Mouse (Mus musculus) spleen, postnatal 10 days (tissue): ENCODE data around the gene Tbck.
A peak's percentile ranks its signal among the peaks of the same experiment; 100 is the strongest.

Experiments used
- DNase-seq, 2 experiments: peaks; one replicate each; pipeline ENCODE4 v3.0.0; 2021 to 2022; ENCODE audit warnings: low spot score in 2 of 2

Tbck gene

DNA sequence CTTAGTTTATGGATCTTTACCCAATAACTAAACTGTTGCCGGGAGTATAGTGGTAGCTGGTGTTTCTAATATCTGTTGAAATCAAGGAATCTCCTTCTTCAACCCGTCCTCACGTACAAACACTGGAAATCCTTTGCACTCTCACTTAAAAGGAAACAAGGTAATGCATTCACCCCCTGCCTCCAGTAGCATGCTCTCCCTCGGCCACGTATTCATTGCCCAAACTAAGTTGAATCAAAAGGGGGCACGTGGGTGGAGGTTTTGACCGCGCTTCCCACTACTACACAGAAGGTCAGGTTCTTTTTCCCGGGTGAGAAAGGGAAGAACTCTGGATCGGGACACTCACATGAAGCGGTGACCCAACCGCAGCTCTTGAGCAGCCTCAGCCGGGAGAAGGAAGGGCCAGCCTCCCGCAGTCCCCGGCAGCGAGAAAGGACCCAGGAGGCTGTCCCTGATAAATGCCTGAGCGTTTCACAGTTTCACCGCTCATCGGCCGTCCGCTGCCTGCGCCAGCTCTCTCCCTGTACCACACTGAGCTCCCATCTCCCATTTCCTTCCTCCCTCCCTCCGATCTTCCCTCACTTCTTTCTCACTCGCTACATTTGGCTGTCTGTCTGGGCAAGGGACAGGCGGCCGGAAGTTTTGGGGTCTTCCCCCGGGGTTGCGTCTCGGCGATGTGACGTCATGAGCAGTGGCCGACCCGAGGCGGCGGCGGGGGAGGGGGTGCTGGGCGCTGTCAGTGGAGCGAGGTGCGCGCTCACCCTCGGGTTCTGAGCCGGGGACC, at the start of gene Tbck:
Tbck (plus strand) TSS at position 698 of the 784 bp plus-strand sequence.
- peak; percentile 87 to 92 for DNase-seq

DNA sequence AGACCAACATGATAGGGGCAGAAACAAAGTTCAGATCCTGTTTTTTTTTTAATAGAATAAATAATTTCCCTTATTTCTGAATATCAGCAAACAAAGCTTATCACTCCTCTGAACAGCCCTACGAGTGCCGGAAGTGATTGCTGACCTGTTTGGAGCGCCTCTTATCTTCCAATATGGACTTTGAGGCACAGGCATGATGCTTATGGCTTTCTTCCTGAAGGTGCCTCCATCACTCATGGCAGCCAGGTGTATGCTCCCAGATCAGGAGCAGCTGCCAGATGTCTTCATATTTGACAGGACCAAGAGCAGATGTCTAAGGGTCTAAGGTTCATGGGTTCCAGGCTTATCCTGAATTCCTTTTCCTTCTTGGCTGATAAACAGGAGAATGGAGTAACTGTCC, 46.9 kb upstream of the Tbck start:
- no peak for DNase-seq

GRCm38 (mm10) chr3:132644071-132644470, 39.9 kb upstream of the Tbck start:
- DNase-seq, result no peak

GRCm38 (mm10) chr3:132646814-132647213, 37.1 kb upstream of the Tbck start:
- DNase-seq, result no peak

DNA sequence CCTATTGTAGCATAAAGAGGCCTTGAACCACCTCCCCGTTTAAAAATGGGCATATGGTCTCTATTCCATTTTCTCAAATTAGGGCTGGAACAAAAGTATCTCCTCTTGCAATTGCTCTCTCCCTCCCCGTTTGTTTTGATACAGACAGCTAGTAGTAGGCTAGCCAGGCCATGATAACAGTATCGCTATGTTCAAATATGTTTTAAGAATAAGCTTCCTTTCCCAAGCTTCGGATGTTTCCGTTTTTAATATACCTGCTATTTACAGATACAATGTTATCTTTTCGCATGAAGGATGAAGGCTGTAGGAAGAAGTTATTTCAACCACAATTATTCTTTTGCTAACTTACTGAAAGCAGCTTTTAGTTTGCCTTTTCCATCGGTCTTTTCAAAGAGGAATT, 34.6 kb upstream of the Tbck start:
- DNase-seq, result no peak

DNA sequence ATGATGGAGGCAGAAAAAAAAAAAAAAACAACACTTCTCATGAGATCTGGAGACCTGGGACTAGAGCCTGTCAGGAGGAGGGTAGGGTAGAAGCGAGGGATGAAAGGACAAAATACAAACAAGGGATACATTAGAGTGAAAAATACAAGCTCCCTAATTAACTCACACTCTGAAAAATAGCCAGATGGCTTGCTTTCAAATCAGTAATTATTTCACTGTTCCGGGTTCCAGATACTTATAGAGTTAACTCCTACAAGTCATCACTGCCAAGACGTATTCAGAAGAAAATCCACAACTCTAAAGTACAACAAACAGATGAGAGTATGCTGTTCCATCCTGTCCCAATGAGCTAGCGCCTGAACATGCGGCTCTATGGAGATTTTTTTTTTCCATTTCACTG, 33.8 kb upstream of the Tbck start:
- DNase-seq, result no peak

DNA sequence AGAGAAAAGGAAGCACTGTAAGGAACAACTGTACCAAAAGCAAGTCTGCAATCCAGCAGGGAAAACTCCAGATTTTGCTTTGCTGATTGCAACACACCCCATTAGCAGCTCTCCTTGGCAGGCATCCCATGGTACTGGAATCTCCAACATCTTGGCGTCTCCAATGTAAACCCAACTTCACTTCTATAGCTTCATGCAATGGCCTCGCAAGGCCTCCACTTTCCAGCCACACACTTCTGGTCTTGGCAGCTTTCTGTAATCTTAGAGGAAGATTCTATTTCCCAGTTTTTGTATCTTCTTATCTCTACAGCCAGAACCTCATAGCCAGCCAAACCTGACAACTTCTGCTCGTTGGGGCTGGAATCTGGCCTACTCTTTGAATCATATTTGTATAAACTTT, 32.2 kb upstream of the Tbck start:
- DNase-seq, result no peak

GRCm38 (mm10) chr3:132653959-132654358, 30.0 kb upstream of the Tbck start:
- DNase-seq, result no peak

DNA sequence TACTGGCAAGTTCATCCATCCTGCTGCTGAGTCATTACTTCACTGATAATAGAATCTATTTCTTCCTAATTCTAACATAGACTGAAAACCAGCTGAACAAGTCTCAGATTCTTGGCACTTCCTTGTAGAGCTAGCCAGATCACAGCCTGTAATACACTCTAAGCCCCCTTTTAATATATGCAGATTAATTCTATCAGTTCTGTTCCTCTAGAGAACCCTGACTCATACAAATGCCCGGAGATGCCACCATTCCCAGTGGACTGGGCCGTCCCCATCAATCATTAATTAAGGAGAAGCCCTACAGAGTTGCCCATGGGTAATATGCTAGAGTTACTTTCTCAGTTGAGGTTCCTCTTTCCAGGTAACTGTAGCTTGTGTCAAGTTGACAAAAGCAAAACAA, 28.0 kb upstream of the Tbck start:
- no peak for DNase-seq

DNA sequence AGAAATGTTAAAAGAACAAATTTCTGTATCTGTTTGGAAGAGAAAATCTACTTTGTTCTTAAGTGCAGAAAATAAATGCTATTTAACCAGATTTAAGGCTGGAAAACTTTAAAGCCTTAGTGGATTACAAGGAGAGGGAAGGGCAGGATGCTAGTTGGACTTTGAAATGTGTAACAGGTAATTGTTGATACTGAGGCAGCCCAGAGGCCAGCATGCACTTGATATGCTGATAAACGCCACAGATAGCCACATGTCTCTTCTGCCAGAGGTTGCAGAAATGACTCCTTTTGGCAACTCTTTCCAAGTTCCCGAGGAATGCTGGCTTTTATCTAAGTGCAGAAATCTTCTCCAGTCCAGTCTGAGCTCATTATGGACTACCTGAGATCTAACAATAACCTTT, 6.5 kb upstream of the Tbck start:
- DNase-seq, result no peak

DNA sequence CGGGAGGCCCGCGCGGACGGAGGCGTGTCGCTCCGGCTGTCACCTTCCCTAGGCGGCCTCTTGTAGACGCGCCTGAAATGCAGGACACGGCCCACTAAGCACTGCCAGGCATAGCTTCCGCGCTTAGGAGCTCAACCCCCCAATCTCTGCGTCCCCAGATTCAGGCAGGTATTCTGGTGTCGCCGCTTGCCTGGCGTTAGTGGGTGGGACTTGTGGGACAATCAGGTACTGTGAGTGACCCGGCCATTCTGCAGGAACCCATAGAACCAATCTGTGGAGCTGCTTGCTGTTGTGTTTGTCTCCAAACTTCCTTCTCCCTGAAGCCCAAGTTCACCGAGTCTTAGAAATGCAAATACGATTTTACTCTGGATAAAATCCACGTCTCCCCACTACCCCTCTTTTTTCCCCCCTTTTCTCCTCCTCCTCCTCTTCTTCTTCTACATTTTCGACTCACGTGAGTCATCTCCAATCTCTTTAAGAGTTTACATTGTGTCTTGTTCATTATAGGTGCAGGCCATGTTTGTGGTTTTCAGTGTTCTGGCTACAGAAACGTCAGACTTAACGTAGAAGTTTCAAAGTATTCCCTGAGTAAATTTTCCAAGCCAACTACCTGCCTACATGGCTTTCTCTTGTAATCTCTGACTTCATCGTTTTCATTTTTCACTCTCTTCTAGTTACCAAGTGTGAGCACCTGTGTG, 436 bp downstream of the Tbck start, which contains the start of gene Aimp1:
Aimp1 (minus strand) TSS at position 140 of the 698 bp plus-strand sequence.
- no peak for DNase-seq

DNA sequence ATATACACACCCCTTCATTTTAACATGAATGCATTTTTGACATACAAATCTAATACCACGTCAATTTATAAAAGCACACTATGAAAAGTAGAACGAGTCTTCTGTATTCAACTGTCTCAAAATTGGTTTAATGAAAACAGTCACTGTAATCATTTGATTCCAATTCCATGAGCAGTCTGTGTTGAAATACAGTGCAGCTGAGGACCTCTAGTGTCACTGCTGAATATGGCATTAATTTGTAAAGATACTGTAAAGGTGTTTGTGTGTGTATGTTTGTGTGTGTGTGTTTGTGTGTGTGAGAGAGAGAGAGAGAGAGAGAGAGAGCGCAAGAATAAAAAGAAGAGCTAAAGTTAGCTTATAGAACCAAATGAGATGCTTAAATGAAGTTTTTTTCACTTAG, 17.4 kb downstream of the Tbck start:
- DNase-seq, result no peak

- DNase-seq, result no peak
Observed at GRCm38 (mm10) chr3:132704216-132704615, 20.3 kb downstream of the Tbck start.

DNA sequence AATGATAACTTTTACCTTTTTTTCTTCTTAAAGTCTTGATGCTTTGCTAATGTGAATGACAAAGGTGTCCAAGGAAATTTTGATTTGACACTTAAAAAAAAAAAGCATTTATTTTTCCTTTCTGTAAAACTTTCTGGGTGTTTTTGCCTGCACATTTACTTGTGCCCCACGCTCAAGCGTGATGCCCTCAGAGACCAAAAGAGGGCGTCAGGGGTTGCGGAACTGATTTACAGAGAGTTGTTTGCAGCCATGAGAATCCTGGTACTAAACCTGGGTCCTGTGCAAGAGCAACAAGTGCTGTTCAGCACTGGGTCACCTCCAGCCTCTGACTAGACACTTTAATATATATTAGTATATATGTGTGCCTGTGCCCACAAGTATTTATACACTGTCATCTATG, 23.0 kb downstream of the Tbck start:
- DNase-seq, result no peak

DNA sequence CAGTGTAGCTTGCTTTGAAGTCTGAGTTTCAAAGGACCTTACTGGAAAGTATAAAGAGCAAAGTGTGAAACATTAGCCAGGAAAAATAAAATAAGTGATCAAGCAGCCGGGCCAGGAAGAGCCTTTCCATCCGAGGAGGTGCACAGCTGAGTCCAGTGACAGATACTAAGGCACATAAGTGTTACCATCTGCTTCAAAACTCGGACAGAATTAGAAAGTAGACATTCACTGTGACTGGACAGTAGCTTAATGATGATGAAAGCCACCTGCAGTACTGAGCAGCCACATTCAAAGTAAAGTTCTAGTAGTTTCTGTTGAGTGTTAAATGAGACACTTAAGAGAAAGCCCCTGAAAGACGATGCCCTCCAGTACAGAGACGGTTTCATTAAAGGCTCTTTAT, 30.0 kb downstream of the Tbck start:
- no peak for DNase-seq

GRCm38 (mm10) chr3:132717316-132717715, 33.4 kb downstream of the Tbck start:
- no peak for DNase-seq

DNA sequence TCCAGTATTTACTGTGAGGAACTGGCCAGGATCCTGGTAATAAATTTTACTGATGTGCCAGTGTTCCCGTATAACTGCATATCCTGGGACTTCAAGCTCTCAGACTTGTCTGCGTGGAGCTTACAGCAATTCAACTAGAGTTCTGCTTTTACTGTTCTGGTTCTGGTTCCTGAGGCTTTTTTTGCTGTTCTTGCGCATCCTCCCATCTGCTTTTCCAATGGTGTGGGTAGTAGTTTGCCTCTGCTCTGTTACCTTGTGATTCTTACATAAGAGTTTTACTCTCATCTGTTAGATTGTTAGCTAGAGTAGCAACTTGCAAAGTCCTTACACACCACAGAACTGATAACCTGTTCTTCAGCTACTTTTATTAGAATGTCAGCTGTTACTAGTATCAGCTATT, 40.4 kb downstream of the Tbck start:
- no peak for DNase-seq

GRCm38 (mm10) chr3:132744287-132745146, 60.6 kb downstream of the Tbck start:
- DNase-seq, result no peak

GRCm38 (mm10) chr3:132747036-132747435, 63.1 kb downstream of the Tbck start:
- peak in 1 of 2 experiments; percentile 44 for DNase-seq

- DNase-seq, result no peak
Observed at GRCm38 (mm10) chr3:132747766-132748165, 63.8 kb downstream of the Tbck start.

DNA sequence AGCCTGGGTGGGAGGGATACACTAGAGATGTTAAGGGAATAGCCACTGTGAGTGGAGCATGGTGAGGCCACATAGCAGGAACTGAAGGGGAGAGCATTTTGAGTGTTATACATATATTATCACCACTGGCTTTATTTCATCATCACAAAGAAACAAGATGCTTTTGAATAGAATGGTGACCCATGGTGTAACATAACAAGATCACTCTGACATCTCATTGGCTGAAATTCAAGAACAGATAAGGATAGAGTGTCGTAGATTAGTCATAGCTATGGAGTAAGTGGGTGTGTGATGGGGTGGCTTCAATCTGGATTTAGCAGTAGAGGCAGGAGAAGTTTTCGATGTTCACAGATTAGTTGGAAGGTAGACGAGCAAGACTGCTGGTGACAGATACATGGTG, 64.8 kb downstream of the Tbck start:
- no peak for DNase-seq

GRCm38 (mm10) chr3:132752772-132753171, 68.8 kb downstream of the Tbck start:
- no peak for DNase-seq
